Mouse (Mus musculus) adrenal gland, adult 18-20 months (tissue): Measurements from ENCODE around the gene Dlx4. TPM values are rescaled to one million over a fixed set of nuclear protein-coding genes. Genes with fewer than 3 reads are reported as not detected.

Experiments used
- DNase-seq, 2 experiments: peaks; one replicate each; pipeline ENCODE4 v3.0.0; 2021 to 2022; ENCODE audit warnings: low spot score in 2 of 2
- total RNA-seq, 2 experiments: library from RNA; stranded (reverse); gene quantifications; 1 replicate in 1 of 2; 2 replicates in 1 of 2; pipeline ENCODE4 v1.2.3; 2021

Gene Dlx4
- total RNA-seq, 2 experiments from 2014 or later: not detected

DNA sequence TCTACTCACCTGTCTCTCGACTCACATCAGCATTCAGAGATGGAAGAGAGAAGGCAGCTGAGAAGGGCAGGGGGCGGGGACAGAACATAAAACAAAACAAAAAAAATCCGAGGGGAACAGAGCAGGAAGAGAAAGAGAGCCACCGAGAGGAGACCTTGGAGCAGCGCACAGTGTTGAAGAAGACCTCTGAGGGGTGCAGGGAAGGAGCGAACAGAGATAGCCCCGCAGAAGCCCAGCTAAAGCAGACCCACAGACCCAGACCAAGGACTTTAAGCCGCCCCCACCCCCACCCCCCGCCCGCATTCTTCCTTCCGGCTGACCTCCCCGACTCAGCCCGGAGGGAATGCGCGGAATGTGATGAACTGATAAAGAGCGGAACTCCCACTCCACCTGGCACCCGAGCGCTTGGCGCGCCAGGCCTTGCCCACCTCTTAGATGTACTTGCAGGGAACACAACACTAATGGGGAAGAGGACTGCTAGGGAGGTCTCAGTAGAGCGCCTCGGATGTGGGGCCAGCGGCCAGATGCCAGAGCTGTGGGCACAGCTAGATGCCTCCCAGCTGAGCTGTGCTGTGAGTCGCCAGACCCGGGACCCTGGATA, 40.7 kb downstream of the Dlx4 start:
- no peak for DNase-seq

DNA sequence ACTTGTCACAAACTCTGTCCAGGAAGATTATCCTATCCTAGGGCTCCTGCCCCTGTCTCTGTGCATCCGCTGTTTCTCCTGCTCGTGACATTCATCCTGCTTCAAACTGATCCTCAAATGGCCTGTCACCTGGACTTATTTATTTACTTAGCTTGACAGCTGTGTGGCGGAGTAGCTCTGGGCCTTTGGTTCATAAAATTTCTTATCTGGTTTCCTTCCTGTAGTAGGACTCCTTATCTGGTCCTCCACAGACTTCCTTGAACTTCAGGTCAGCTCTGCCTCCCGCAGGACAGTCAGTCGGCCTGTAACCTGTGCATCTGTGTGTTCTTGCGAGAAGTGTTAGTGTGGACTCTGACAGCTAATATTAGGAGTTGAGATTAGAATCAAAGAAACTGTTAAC, 41.8 kb downstream of the Dlx4 start:
- no peak for DNase-seq

DNA sequence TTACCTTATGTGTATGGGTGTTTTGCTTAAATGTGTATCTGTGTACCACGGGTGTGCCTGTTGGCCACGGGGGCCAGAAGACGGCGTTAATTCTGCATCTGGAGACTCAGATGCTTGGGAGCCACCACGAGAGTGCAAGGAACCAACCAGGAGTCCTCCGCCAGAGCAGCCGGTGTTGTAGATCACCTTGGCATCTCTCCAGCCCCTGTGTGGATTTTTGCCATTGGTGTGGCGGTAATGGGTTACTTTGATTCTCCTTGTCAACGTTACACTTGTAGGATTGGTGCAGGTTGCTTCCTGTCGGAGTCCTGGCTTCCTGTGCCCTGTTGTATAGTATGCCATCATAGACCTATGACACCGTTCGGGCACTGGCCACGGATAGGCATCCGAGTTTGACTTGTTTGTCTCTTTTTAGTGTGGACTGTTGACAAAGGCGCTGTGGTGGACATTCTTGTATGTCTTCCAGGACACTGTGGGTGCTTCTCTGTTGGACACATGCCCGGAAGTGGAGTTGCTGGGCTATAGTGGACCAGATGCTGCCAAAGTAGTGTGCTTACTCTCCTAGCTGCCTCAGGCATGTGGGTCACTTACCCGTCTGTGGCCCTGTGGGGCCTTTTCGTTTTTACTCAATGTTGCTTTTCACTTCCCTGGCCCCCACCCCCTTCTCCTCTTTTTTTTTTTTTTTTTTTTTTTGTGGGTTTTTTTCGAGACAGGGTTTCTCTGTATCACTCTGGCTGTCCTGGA, 43.7 kb downstream of the Dlx4 start:
- DNase-seq: no peak

DNA sequence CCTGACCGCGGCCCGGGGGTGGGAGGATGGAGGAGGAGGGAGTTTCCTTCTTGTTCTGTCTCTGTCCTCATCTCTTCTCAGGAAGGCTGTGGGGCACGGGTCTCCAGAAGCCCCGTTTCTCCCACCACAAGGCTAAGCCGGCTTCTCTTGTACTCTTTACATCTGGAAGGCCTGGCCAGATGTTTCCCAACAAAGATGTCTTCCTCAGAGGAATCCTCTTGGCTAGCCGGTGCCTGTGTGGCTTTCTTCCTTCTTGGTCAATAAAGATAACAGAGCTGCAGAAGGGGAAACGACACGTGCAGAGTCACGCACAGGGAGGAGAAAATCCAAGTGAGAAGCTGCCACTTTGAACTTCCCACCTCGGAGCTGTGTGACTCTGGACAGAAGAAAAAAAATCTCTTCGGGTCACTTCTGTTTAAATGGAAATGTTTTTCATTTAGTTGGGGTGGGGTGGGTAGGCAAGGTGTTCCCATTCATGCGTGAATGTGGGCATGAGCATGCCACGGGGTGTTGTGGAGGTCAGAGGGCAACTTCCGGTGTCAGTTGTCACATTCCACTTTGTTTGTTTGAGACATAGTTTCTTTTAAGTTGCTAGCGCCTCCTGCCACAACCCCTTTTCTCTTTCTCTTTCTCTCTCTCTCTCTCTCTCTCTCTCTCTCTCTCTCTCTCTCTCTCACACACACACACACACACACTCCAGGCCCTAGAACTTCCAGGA, 44.8 kb downstream of the Dlx4 start:
- no peak for DNase-seq

DNA sequence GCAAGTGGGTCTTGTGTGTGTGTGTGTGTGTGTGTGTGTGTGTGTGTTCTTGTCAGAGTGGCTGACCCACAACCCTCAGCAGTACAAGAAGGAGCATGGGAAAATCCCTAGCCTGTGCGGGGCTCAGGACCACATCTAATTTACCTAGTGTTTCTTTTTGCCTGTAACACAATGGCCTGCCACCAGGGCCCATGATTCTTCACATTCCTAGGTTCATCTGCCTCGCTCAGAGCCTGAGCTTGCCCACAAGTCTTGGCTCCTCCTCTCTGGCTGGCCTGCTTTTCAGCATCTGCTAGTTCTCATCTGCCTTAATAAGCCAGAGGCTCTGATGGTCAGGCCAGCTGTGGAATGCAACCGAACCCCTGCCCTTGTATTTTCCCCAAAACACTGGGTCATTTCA, 45.7 kb downstream of the Dlx4 start:
- no peak for DNase-seq

DNA sequence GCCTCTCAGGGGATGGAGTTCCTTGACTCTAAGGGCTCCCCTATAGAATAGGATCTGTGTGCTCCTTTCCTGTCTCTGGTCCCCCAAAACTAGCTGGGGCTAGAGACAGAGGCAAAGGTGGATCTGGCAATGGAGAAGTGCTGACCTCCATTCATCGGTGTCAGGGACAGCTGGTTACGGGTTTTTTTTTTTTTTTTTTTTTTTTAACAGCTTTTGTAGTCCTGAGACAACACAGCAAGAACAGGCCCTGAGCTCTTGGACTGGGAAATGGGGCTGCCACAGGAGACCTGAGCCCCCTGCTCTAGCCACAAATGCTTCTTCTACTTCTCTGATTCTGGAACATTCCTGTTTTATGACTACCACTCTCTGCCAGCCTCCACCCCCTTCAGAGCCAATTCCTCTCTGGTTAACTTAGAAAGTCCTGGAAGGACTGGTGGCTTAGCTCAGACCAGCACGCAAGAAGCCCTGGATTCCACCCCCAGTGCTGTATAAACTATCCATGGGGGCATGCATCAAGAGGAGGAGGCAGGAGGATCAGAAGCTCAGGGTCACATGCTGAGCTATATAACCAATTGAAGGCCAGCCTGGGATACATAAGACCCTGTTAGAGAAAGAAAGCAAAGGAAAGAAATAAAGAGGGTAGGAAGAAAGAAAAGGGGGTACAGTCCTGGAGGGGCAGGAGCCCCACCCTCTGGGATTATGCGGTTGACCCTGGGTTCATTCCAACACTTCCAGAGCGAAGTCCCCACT, 47.5 kb downstream of the Dlx4 start:
- no peak for DNase-seq

DNA sequence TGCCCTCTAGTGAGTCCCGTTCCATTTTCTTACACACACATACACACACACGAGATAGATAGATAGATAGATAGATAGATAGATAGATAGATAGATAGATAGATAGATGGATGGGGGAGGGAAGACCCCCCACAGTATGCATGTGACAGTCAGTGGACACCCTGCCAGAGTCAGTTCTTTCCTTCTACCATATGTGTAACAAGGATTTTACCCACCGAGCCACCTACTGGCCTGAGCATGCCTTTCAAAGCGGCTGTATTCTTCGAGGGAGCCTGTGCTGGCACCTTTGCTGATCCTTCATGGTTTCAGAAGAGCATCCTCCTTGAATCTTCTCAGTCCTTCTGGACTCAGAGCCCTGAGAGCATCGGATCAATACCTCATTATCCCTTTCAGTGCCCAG, 48.2 kb downstream of the Dlx4 start:
- DNase-seq: no peak

DNA sequence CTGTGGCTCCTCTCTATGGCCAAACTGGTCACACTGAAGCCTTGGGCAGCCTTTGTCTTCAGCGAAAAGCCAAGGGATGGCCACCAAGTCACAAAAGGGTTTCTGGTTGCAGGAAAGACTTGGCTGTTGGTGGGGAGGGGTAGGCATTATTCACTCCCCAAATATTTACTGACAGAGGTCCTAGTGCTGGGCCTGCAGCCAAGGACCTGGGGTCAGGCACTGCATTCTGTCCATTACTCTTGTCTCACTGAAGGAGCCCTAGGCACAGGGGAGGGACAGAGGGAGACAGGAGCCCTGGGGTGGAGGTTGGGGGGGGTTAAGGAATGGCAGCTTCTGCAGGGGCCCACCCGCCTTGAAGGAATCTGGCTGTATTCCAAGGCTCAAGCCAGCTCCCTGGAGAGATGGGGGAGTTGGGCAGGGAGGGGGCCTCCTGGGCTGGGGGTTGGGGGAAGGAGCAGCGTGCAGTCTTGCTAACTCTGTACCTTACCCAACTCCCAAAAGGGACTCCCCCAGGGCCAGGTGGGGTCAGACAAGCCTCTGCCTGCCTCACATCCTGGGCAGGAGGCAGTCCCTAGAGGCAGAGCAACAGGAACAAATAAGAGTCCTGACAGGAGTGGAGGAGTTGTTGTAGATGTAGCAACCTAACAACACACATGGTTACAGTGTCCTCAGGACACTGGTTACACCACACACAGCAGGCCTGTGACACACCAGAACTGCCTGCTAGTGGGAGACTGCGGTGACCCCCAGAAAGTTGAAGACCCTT, 49.3 kb downstream of the Dlx4 start:
- peak in 1 of 2 experiments; percentile 10 for DNase-seq

DNA sequence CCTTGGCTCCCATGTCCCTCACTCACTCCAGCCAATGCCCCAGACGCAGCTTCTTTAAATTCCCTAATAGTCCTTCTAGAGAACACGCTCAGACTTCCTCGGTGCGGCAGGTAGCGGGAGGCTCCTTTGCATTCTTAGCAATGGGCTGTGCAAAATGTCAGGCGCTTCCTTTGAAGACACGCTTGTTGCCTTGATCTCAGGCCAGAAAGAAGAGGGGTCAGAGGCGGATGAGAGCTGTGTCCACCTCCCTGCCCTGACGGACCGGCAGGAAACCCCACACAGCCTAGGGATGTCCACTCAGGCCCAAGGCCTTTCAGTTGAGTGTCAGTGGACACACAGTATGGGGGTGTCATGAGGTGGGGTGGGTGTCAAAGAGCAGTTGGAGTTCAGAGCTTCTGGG, 50.5 kb downstream of the Dlx4 start:
- DNase-seq: peak in 1 of 2 experiments; percentile 18

DNA sequence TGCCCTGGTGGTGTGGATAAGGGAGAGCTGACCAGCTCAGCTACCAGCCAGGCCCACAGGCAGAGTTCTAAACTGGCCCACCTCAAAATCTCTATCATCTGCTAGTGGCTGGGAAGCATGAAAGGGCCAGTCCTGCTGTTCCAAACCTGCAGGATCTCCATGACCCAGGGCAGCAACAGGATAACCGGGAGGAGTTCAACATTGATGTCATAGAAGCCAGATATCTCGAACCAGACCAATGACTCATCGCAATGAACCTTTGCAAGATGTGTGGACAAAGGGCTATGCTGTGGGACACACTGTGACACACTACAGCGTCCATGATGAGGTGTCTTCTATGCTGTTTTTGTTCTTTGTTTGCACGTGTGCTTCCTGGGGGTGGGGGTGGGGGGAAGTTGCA, 53.0 kb downstream of the Dlx4 start:
- DNase-seq: no peak

Other genes with a start within 250 kb of the Dlx4 start
- gene Col1a1, start 210.0 kb downstream of the Dlx4 start, total RNA-seq: 10 to 100 TPM; 20.4 to 40.2 TPM
- not detected for gene Hils1, start 178.7 kb downstream of the Dlx4 start, total RNA-seq
- gene Sgca, start 169.9 kb downstream of the Dlx4 start, total RNA-seq: under 1 TPM in 1 of 2 experiments, not detected in 1; 0.80 TPM
- 100 to 1,000 TPM; 107 to 115 TPM for gene Ppp1r9b, start 155.2 kb downstream of the Dlx4 start, total RNA-seq
- gene Samd14, start 136.4 kb downstream of the Dlx4 start, total RNA-seq: 1 to 10 TPM; 3.7 TPM
- gene Pdk2, start 104.9 kb downstream of the Dlx4 start, total RNA-seq: 100 to 1,000 TPM in 1 of 2 experiments, 10 to 100 TPM in 1; 84.1 to 111 TPM
- 10 to 100 TPM; 33.9 to 44.6 TPM for gene Itga3, start 69.5 kb downstream of the Dlx4 start, total RNA-seq
- gene Dlx3, start 26.1 kb downstream of the Dlx4 start, total RNA-seq: not detected
- not detected for gene Tac4, start 115.3 kb upstream of the Dlx4 start, total RNA-seq
- gene Kat7, start 164.0 kb upstream of the Dlx4 start, total RNA-seq: 10 to 100 TPM; 54.9 to 59.0 TPM
- gene Fam117a, start 190.8 kb upstream of the Dlx4 start, total RNA-seq: 10 to 100 TPM; 11.7 to 21.8 TPM
- gene Slc35b1, start 238.4 kb upstream of the Dlx4 start, total RNA-seq: 10 to 100 TPM; 55.7 to 65.8 TPM